Mouse (Mus musculus): ENCODE results near the gene Tmem179b.
"Not testable (repeated sequence)": the region's sequence is repeated elsewhere in the genome, so short reads cannot be mapped to it uniquely, and the experiment has no call there.

Gene Tmem179b

DNA sequence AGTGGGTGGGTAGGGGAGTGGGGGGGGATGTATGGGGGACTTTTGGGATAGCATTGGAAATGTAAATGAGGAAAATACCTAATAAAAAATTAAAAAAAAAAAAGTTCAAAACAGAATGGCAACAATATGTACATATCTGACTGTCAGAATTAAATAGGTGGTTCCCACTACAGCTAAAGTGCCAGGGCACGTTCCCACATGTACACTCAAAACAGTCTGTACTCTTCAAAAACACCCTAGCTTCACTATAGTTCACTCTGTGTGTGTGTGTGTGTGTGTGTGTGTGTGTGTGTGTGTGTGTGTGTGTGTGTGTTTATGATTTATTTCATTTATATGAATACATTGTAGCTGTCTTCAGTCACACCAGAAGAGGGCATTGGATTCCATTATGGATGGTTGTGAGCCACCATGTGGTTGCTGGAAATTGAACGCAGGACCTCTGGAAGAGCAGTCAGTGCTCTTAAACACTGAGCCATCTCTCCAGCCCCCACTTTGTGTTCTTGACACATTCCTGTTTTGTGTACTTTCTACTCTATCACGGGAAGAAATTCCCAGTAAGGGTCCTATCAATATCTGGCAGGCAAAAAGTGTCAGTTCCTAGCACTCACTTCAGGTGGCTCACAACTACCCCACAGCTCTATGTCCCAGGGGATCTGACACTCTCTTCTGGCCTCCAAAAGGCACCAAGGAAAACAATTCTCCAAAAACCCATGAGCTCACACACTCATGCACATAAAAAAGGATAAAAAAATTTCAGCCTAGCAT lies 45.8 kb downstream of the Tmem179b start:
- not testable (repeated sequence) for DNase-seq

- no peak for DNase-seq
These were observed 46.7 kb downstream of the Tmem179b start for GRCm38 (mm10) chr19:8727495-8728114.

DNA sequence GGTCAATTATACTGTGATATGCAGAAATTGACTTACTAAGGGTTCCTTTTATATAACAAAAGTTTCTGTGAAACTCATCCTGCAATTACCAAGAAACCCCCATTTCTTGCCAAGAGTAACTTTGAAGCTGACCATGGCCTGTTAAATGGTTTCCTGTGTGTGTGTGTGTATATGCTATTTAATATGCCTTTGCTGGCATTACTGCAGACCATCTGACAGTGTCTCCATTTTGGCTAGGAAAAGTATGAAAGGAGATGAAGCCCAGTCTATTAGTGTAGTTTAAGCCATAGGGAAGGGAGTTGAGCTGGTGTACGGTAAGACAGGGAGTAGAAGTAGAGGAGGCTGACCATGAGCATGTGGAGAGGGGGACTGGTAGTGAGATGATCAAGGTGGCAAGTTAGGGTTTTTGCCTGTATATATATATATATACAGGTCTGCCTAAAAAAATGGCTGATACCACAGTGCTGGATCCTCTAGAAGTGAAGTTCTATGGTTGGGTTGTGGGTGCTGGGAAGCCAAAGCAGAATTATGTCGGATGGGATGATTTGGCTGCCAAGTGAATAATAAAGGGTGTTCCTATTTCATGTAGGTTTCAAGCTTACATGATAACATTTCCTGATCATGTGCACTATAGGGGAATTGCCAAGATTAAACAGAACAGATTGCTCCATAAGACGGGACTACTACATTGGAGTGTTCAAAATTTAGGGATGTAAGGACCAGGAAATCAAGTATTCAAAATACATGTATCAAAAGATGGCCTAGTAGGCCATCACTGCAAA lies 47.5 kb downstream of the Tmem179b start:
- no peak for DNase-seq

- no peak for DNase-seq
These were observed 49.1 kb downstream of the Tmem179b start for GRCm38 (mm10) chr19:8725081-8725613.

GRCm38 (mm10) chr19:8724392-8724791 lies 49.9 kb downstream of the Tmem179b start:
- DNase-seq: no peak

DNA sequence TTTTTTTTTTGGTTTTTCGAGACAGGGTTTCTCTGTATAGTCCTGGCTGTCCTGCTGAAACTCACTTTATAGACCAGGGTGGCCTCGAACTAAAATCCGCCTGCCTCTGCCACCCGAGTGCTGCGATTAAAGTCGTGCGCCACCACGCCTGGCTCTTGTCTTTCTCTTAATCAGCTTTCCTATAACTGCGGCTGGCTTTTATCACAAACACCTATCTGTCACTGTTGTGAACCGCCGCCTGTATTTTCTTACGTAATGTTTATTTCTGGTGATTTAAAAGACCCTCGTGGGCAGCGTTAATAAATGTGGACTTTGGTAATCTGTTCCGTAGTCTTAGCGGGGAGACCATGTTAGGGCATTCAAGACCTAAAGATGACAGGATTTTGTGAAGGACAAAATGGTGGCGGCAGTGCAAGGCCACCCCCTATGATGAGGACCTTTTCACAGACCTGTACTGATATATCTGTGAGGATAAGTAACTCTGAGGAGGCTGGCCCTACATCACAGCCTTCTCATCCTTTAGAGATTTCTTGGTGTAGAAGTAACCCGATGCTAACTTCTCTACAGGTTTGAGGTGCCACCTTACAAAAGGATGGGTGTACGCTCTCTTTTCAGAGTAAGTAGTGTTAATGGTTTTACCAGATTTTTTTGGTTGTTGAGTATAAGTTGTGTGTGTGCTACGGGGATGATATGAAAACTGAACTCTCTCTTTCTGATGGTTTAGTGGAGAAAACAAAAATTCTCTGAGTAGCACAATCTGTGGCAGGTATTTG lies 50.5 kb downstream of the Tmem179b start:
- no peak for DNase-seq

DNA sequence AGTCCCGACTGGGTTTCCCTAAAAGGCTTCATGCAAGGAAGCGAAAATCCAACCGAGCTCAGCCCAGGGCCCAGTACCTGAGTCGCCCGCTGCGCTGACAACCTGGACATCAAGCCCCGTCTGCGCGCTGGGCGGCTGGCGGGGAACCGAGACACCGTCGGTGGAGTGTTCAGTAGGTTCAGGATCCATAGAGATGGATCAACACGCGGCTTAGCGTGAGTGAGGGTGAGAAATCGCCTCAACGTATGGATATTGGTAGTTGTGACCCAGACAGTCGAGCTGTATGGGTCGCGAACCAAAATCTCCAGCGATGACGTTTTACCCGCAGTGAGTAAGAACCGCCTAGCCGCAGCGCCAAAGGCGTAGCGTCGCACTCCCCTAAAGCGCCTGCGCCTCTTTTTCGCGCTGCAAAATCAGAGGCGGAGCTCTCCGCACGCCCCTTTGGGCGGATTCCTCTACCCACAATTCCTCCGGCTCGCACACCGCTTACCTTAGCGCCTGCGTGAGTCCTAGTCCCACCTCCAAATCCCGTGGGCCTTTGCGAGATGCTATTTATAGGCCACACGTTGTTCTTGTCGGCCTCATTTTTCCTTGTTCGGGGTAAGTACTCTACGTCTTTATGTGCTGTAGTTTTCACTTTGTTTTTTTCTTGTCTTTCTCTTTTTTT lies 51.2 kb downstream of the Tmem179b start, which contains the start of gene Slc3a2:
TSS of gene Slc3a2 (minus strand) at position 463 of the 667 bp plus-strand sequence.
- DNase-seq: peak; percentile 98

DNA sequence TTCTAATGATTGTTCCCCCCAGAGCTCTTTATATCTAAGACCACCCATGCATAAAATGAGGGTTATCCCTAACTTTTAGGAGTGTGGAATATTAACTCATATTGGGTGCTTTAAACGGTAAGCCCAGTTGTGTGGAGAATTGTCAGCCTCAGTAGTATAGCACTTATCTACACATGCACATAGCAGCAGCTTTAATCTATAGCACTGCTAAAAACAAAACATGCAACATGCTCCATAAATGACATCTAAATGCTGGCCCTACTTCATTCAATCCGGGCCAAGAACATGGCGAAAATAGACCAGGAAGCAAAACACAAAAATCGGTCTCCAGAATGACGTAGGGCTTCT lies 51.7 kb downstream of the Tmem179b start:
- no peak for DNase-seq
